In genomic region chr11:116532810-116533338, GRCm38 (mm10) we compare ENCODE assay signal across 8 mouse cellular contexts. TPM values are rescaled to one million over a fixed set of nuclear protein-coding genes. Genes with fewer than 3 reads are reported as not detected.
DNase-seq lines count a peak whose midpoint lies in the region; TF ChIP-seq lines count a peak whose summit lies in the region.

No protein-coding gene starts in this region.

- intact Hi-C loops in heart, adult 2 months (cut with DNase I) = loop anchor here (5.0 kb wide), 1 partner anchor 41 kb away; the partner anchor contains the start of gene Prpsap1

- peak overlapping the region; percentile 48 for H3K27ac ChIP-seq in embryonic facial prominence, embryonic 10.5 days (replicated peaks)
- H3K27ac ChIP-seq in heart, adult 2 months = peak overlapping the region; percentile 38

- H3K79me2 ChIP-seq in heart, adult 2 months (replicated peaks; ENCODE audit: control insufficient read depth, insufficient read depth, low read length) = no peaks in the 10 kb centered on the region

- peak overlapping the region; percentile 64 for H3K4me3 ChIP-seq in embryonic facial prominence, embryonic 10.5 days
- H3K4me3 ChIP-seq in heart, adult 2 months = peak overlapping the region; percentile 62
- peak overlapping the region; percentile 54 for H3K4me3 ChIP-seq in lung, adult 2 months (replicated peaks; ENCODE audit: extremely low read depth, low read depth, low read length)

- peak overlapping the region; percentile 77 for H3K9ac ChIP-seq in heart, adult 2 months (ENCODE audit: low read depth, low read length)

- TF ChIP-seq EP300 in heart, adult 2 months (IDR thresholded peaks at IDR 0.05; ENCODE audit: insufficient read depth, low read depth, low read length) = no peak

- TF ChIP-seq POLR2A in heart, adult 2 months (IDR thresholded peaks at IDR 0.05; ENCODE audit: insufficient read depth, low read depth, low read length) = no peak
- 0 out of 2 replicates have a peak, but pooled peaks have one; percentile 27 for TF ChIP-seq POLR2A in lung, adult 2 months (IDR thresholded peaks at IDR 0.05; ENCODE audit: borderline replicate concordance, extremely low read depth, low read depth, low read length)

- peaks cover 58% of the 10 kb centered on the region for H3K4me1 ChIP-seq in embryonic facial prominence, embryonic 10.5 days
- no peaks in the 10 kb centered on the region; the same call in 1 of the 2 replicates for H3K4me1 ChIP-seq in heart, adult 2 months (ENCODE audit: control insufficient read depth, insufficient read depth, low read length)
- peaks cover 14% of the 10 kb centered on the region for H3K4me1 ChIP-seq in lung, adult 2 months (ENCODE audit: control insufficient read depth, insufficient read depth, low read length)

- TF ChIP-seq CTCF in heart, adult 2 months (IDR thresholded peaks at IDR 0.05) = peak; percentile 57
- no peak for TF ChIP-seq CTCF in lung, adult 2 months (IDR thresholded peaks at IDR 0.05; ENCODE audit: insufficient read depth, low read length)

- peak; percentile 91 for DNase-seq in 3134 (ENCODE audit: extremely low read depth, insufficient read length, low spot score)
- peak; percentile 94 for DNase-seq in Muller cell, postnatal 12 days (ENCODE audit: inconsistent ontology term)
- peak; percentile 75 for DNase-seq in embryonic facial prominence, embryonic 10.5 days (ENCODE audit: low spot score)
- peak; percentile 85 for DNase-seq in heart, adult 2 months
- DNase-seq in kidney, adult 11 months = peak; percentile 57
- peak; percentile 72 for DNase-seq in lung, adult 2 months
- DNase-seq in ovary, adult 18-20 months (ENCODE audit: low spot score) = peak; percentile 63
- DNase-seq in urinary bladder, postnatal 36 days (ENCODE audit: low spot score in 2 of 2) = peak; percentile 71 to 82

- H3K9me3 ChIP-seq in embryonic facial prominence, embryonic 10.5 days = no peaks in the 10 kb centered on the region

- WGBS in embryonic facial prominence, embryonic 10.5 days = under 1% methylated on average over 50 of the region's 50 CpGs
- WGBS in heart, adult 2 months = under 1% methylated on average over 50 of the region's 50 CpGs
- WGBS in lung, adult 2 months = under 1% methylated on average over 50 of the region's 50 CpGs

- peaks cover 70% of the 10 kb centered on the region for H3K27me3 ChIP-seq in embryonic facial prominence, embryonic 10.5 days (replicated peaks; ENCODE audit: low read depth, poor library complexity, severe bottlenecking)
- H3K27me3 ChIP-seq in heart, adult 2 months (ENCODE audit: control insufficient read depth, insufficient read depth, low read length) = peaks cover 4% of the 10 kb centered on the region

- peaks cover 18% of the 10 kb centered on the region for H3K36me3 ChIP-seq in embryonic facial prominence, embryonic 10.5 days (replicated peaks)
- H3K36me3 ChIP-seq in heart, adult 2 months (ENCODE audit: control insufficient read depth, insufficient read depth, low read length) = no peaks in the 10 kb centered on the region

RNA-seq across cellular contexts. Expression of gene Sphk1, which starts 2.1 kb away (rescaled TPM):
- polyA plus RNA-seq in embryonic facial prominence, embryonic 10.5 days (2016; fragmentation: Nextera tagmentation; extraction: Ambion mirVana) = 5.9 and 6.5 TPM in 2 replicates
- 1 to 10 TPM in 1 of 2 experiments, under 1 TPM in 1; 0.98 to 1.1 TPM for total RNA-seq in heart, adult 2 months (2021)
- 3.2 and 3.3 TPM in 2 replicates for polyA plus RNA-seq in heart, adult 2 months (2012; rRNA removed)
- 41.8 and 45.8 TPM in 2 replicates for polyA plus RNA-seq in lung, adult 2 months (2012; rRNA removed)

RNA-seq across cellular contexts. Expression of gene Prpsap1, which starts 38.9 kb away (rescaled TPM):
- 233 and 242 TPM in 2 replicates for polyA plus RNA-seq in embryonic facial prominence, embryonic 10.5 days (2016; fragmentation: Nextera tagmentation; extraction: Ambion mirVana)
- 10 to 100 TPM; 28.9 to 30.0 TPM for total RNA-seq in heart, adult 2 months (2021)
- 37.3 and 39.1 TPM in 2 replicates for polyA plus RNA-seq in heart, adult 2 months (2012; rRNA removed)
- 82.4 and 92.0 TPM in 2 replicates for polyA plus RNA-seq in lung, adult 2 months (2012; rRNA removed)

RNA-seq across cellular contexts. Expression of gene Ube2o, which starts 48.4 kb away (rescaled TPM):
- 12.0 and 12.4 TPM in 2 replicates for polyA plus RNA-seq in embryonic facial prominence, embryonic 10.5 days (2016; fragmentation: Nextera tagmentation; extraction: Ambion mirVana)
- 10 to 100 TPM; 24.8 to 36.3 TPM for total RNA-seq in heart, adult 2 months (2021)
- polyA plus RNA-seq in heart, adult 2 months (2012; rRNA removed) = 22.6 and 26.4 TPM in 2 replicates
- 18.3 and 18.8 TPM in 2 replicates for polyA plus RNA-seq in lung, adult 2 months (2012; rRNA removed)

RNA-seq across cellular contexts. Expression of gene Aanat, which starts 53.4 kb away (rescaled TPM):
- not detected in 2 replicates for polyA plus RNA-seq in embryonic facial prominence, embryonic 10.5 days (2016; fragmentation: Nextera tagmentation; extraction: Ambion mirVana)
- total RNA-seq in heart, adult 2 months (2021) = not detected
- not detected in 2 replicates for polyA plus RNA-seq in heart, adult 2 months (2012; rRNA removed)
- 0.15 TPM in 1 of 2 replicates, not detected in the other for polyA plus RNA-seq in lung, adult 2 months (2012; rRNA removed)

Comparison
In these comparisons a context has a peak if more than half of its experiments do, and no peak if none do; other contexts are left out.
1. Peak in every context shown above with its lines: DNase-seq, H3K4me3 ChIP-seq and H3K27ac ChIP-seq.